Mouse (Mus musculus) neural tube, embryonic 11.5 days (tissue): Measurements from ENCODE around the gene Mtr. TPM values are rescaled to one million over a fixed set of nuclear protein-coding genes. Genes with fewer than 3 reads are reported as not detected.

Source experiments
- ATAC-seq: fragments of 200-750 bp; cut with Nextera tagmentation; 2 replicates; pipeline ENCODE4 v1.8.0; 2017; ENCODE audit warnings: moderate number of reproducible peaks, mild to moderate bottlenecking, moderate TSS enrichment, moderate library complexity; ENCODE audit not compliant: insufficient read depth, low FRiP score, low TSS enrichment
- DNase-seq: peaks from one replicate; pipeline ENCODE4 v3.0.0-alpha.2; 2015; ENCODE audit warnings: low spot score
- H3K27ac ChIP-seq: fragments of 300-500 bp; sonication (generic); 2 replicates; pipeline ENCODE4 v1.5.1; 2014; ENCODE audit warnings: low read depth, mild to moderate bottlenecking, low read length
- H3K27me3 ChIP-seq: fragments of 300-500 bp; sonication (generic); 2 replicates; pipeline ENCODE4 v1.6.1; 2014; ENCODE audit warnings: mild to moderate bottlenecking, low read length, mixed read lengths; ENCODE audit not compliant: control insufficient read depth, insufficient read depth
- H3K36me3 ChIP-seq: fragments of 300-500 bp; sonication (generic); 2 replicates; pipeline ENCODE4 v1.6.1; 2014; ENCODE audit warnings: mild to moderate bottlenecking, low read length, moderate library complexity, mixed read lengths; ENCODE audit not compliant: control insufficient read depth, insufficient read depth
- H3K4me1 ChIP-seq: fragments of 300-500 bp; sonication (generic); 2 replicates; pipeline ENCODE4 v1.6.1; 2014; ENCODE audit warnings: low read length, mixed read lengths; ENCODE audit not compliant: control insufficient read depth, insufficient read depth
- H3K4me2 ChIP-seq: fragments of 300-500 bp; sonication (generic); 2 replicates; pipeline ENCODE4 v1.6.1; 2014; ENCODE audit warnings: low read depth, mild to moderate bottlenecking, moderate library complexity
- H3K4me3 ChIP-seq: fragments of 300-500 bp; sonication (generic); 2 replicates; pipeline ENCODE4 v1.5.1; 2014; ENCODE audit warnings: low read depth, low read length
- H3K9ac ChIP-seq: fragments of 300-500 bp; sonication (generic); 2 replicates; pipeline ENCODE4 v1.6.1; 2014; ENCODE audit warnings: mild to moderate bottlenecking, low read length
- H3K9me3 ChIP-seq: fragments of 300-500 bp; sonication (generic); 2 replicates; pipeline ENCODE4 v1.6.1; 2016; ENCODE audit warnings: low read length; ENCODE audit not compliant: control insufficient read depth
- WGBS: fragments of 180-500 bp; shearing (Covaris S2); extraction: QIAGEN DNeasy Blood & Tissue Kit; methylation state at CpG from one replicate; pipeline ENCODE4 v1.1.7; 2014; 5-methylcytosine and 5-hydroxymethylcytosine counted together
- polyA plus RNA-seq: library from polyadenylated mRNA; unstranded; fragments of >200 nt; fragmentation: Nextera tagmentation; extraction: Ambion mirVana; gene quantifications from 2 replicates; pipeline ENCODE4 v1.2.1, GENCODE M21; 2014

Mtr gene
- polyA plus RNA-seq, 1 experiment from 2014 or later: 16.3 TPM

DNA sequence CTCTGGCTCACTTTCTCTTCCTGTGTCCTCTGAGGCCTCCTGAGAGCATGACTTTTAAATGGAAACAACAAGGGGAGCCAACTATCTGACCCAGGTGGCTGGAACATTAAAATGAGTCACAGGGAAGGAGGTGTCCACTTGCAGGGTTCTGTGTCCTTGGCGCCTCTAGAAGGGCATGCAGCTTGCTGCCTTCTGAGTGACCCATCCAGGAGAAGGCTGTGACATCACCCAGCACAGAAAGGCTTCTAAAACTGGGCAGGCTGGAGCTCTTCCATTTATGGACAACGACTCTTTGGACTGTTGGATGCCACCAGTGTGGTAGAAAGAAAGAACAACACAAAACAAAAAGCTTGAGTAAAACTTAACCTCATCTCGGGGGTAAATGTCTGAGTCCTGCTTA is 25.9 kb upstream of the Mtr start:
- no peak overlapping the region for H3K4me3 ChIP-seq
- H3K27me3 ChIP-seq: no peaks in the 10 kb centered on the region
- DNase-seq: no peak
- ATAC-seq: no peak
- no peak overlapping the region for H3K4me2 ChIP-seq
- H3K9ac ChIP-seq: no peak overlapping the region
- WGBS: 88% methylated on average over 3 of the region's 3 CpGs
- no peaks in the 10 kb centered on the region for H3K4me1 ChIP-seq
- H3K9me3 ChIP-seq: no peaks in the 10 kb centered on the region
- no peak overlapping the region for H3K27ac ChIP-seq
- no peaks in the 10 kb centered on the region for H3K36me3 ChIP-seq

DNA sequence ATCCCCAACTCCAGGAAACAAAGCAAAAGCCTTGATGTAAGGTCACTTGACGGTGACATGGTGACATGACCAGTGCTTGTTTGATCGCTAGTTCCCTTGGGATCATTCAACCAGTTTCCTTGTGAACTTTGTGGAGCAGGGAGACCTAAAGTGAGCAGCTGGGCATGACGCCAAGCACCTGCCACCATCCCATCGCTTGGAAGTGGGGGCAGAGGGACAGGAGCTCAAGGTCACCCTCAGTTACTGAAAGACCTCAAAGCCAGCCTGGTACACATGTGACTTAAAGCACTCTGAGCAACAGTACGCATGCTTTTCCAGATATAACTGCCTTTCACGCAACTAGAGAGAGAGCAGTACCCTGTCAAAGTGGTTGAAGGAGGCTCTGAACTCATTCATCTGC is 16.8 kb upstream of the Mtr start:
- H3K27ac ChIP-seq: no peak overlapping the region
- no peaks in the 10 kb centered on the region for H3K4me1 ChIP-seq
- H3K36me3 ChIP-seq: no peaks in the 10 kb centered on the region
- no peak overlapping the region for H3K4me2 ChIP-seq
- H3K9me3 ChIP-seq: no peaks in the 10 kb centered on the region
- no peak for ATAC-seq
- H3K9ac ChIP-seq: no peak overlapping the region
- no peak overlapping the region for H3K4me3 ChIP-seq
- 86% methylated on average over 6 of the region's 6 CpGs for WGBS
- H3K27me3 ChIP-seq: no peaks in the 10 kb centered on the region
- no peak for DNase-seq

DNA sequence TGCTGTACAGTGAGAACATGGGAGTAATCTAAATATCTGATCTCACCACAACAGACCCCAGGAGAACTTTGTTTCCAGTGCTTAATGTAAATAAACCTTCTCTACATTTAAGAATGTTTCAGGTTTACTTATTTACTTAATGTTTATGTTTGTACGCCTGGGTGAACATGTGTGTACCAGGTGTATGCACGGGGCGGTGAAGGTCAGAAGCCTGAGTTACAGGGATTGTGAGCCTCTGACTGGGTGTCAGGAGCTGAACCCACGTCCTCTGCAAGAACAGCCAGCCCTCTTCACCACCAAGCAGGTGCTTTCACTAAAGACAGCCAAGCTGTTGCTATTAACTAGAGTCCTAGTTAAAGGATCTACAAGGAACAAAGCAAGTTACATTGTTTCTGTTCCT is 16.3 kb upstream of the Mtr start:
- WGBS: 91% methylated on average over 4 of the region's 4 CpGs
- no peak for ATAC-seq
- Histone ChIP-seq H3K4me1 (no peaks in the 10 kb centered on the region), H3K36me3 (no peaks in the 10 kb centered on the region), H3K27ac (no peak overlapping the region), H3K27me3 (no peaks in the 10 kb centered on the region), H3K4me3 (no peak overlapping the region), H3K9me3 (no peaks in the 10 kb centered on the region), H3K9ac (no peak overlapping the region), H3K4me2 (no peak overlapping the region)
- DNase-seq: no peak

DNA sequence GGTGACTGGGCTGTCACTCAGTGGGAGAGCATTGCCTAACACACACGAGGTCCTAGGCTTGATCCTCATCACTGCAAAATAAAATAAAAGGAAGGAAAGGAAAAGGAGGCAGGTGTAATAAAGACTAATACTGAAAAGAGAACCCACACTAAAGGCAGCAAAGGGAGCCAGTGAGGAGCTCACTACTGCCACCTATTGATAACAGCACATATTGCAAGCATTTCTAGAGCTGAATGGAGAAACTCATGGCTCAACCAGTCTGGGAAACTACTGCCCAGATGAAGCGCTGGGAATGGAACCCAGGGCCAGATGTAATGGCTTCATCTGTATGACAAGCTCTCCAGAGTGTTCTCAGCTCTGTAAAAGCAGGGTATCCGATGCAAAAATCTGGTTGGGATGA is 15.0 kb upstream of the Mtr start:
- Histone ChIP-seq H3K27ac (no peak overlapping the region), H3K4me1 (no peaks in the 10 kb centered on the region), H3K4me3 (no peak overlapping the region), H3K9me3 (no peaks in the 10 kb centered on the region), H3K36me3 (no peaks in the 10 kb centered on the region), H3K4me2 (no peak overlapping the region), H3K27me3 (no peaks in the 10 kb centered on the region), H3K9ac (no peak overlapping the region)
- no peak for DNase-seq
- WGBS: 51% methylated on average over 3 of the region's 3 CpGs
- no peak for ATAC-seq

DNA sequence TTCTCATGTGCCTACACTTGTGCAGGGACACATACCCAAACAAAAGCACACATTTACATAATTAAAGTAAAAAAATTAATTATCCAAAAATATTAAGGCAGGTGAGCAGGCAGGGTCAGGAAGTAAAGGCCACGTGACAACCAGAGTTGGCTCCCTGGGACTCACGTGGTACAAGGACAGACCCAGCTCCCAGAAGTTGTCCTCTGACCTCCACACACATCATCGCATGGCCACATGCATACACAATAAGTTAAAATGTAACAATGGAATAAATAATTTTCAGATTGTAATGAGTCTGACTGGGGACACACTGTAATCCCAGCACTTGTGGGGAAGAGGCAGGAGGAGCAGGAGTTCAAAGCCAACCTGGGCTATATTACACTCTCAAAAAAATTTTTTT is 10.1 kb upstream of the Mtr start:
- Histone ChIP-seq H3K9ac (no peak overlapping the region), H3K27ac (no peak overlapping the region), H3K9me3 (no peaks in the 10 kb centered on the region), H3K4me3 (no peak overlapping the region), H3K4me1 (no peaks in the 10 kb centered on the region), H3K36me3 (no peaks in the 10 kb centered on the region), H3K27me3 (no peaks in the 10 kb centered on the region), H3K4me2 (no peak overlapping the region)
- no peak for ATAC-seq
- WGBS: 98% methylated on average over 3 of the region's 3 CpGs
- no peak for DNase-seq

DNA sequence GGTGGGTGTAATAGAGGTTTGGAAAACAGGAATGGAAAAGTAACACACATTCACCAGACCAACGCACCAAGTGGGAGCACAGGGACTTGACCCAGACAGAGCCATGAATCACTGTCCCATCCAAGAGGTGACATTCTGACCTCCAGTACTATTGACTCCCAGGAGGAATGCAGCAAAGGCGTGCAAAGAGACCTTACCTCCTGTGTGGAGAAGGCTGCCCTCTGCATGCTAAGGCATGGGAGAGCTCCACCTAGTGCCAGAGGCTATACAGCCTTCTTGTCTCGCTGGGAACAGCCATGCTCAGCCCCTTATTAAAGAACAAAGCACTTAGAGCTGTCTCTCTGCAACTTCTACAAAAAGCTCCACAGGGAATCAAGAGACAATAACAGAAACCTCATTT is 9.2 kb upstream of the Mtr start:
- DNase-seq: no peak
- Histone ChIP-seq H3K4me3 (no peak overlapping the region), H3K9me3 (no peaks in the 10 kb centered on the region), H3K4me2 (no peak overlapping the region), H3K27me3 (no peaks in the 10 kb centered on the region), H3K4me1 (no peaks in the 10 kb centered on the region), H3K9ac (no peak overlapping the region), H3K27ac (no peak overlapping the region), H3K36me3 (no peaks in the 10 kb centered on the region)
- ATAC-seq: no peak
- 38% methylated on average over 3 of the region's 3 CpGs for WGBS

DNA sequence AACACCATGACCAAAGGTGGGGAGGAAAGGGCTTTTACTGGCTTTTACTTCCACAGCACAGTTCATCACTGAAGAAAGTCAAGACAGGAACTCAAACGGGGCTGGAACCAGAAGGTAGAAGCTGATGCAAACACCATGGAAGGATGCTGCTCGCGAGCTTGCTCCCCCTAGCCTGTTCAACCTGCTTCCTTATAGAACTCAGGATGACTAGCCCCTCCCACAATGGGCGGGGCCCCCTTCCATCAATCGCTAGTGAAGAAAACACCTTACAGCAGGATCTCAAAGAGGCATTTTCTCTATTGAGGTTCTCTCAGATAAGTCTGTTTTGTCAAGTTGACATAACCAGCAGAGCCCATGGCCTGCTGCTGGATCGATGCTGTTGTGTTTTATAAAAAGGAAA is 6.1 kb upstream of the Mtr start:
- Histone ChIP-seq H3K4me1 (no peaks in the 10 kb centered on the region), H3K9me3 (no peaks in the 10 kb centered on the region), H3K27me3 (no peaks in the 10 kb centered on the region), H3K9ac (no peak overlapping the region), H3K4me3 (no peak overlapping the region), H3K27ac (no peak overlapping the region), H3K4me2 (no peak overlapping the region), H3K36me3 (no peaks in the 10 kb centered on the region)
- 77% methylated on average over 6 of the region's 6 CpGs for WGBS
- no peak for ATAC-seq
- DNase-seq: no peak

DNA sequence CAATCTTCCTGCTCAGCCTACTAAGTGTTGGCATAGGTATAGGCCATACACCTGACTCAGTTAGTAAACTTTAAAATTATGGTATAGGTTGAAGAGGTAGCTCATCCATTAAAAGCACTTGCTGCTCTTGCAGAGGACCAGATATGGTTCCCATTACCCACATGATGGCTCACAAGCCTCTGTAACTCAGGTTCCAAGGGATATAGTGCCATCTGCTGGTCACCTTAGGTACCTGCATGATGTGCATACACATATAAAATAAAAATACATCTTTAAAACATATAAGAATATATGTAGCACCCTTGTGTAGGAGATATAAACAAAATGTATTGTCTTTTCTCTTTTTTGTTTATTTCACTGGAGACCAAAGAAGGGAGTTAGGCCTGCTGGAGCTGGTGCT is 3.6 kb upstream of the Mtr start:
- peaks cover 7% of the 10 kb centered on the region; the same call in 1 of the 2 replicates for H3K4me1 ChIP-seq
- no peak overlapping the region for H3K4me3 ChIP-seq
- no peaks in the 10 kb centered on the region for H3K9me3 ChIP-seq
- H3K27me3 ChIP-seq: no peaks in the 10 kb centered on the region
- H3K36me3 ChIP-seq: no peaks in the 10 kb centered on the region
- ATAC-seq (no peak), DNase-seq (no peak)
- no peak overlapping the region for H3K9ac ChIP-seq
- H3K4me2 ChIP-seq: no peak overlapping the region
- H3K27ac ChIP-seq: no peak overlapping the region

DNA sequence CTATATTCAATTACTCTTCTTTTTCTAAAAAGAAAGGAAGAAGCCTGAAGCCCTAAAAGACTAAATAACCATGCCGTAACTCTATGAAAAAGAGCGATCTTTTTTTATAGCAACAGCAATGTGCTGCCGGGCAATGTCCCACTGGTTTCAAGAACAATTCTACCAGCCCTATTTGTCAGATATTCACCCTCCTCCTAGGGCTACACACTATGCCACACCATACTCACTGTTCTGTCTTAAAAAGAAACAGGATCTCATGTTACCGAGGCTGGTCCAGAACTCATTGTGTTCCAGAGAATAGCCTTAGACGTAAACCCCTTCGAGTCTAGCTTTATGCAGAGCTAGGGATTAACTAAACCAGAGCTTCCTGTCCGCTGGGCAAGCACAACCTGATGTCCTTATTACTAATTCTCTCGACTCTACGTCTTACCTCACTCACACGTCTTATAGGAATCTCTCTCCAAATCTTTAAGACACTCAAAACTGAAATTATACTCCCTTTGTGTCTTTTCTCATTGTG is 982 bp downstream of the Mtr start:
- Histone ChIP-seq H3K4me3 (peak overlapping the region; percentile 82), H3K4me2 (peak overlapping the region; percentile 68), H3K27ac (no peak overlapping the region), H3K9me3 (no peaks in the 10 kb centered on the region), H3K4me1 (peaks cover 10% of the 10 kb centered on the region; the same call in 1 of the 2 replicates), H3K36me3 (no peaks in the 10 kb centered on the region), H3K27me3 (no peaks in the 10 kb centered on the region), H3K9ac (peak overlapping the region; percentile 83)
- ATAC-seq (no peak), DNase-seq (no peak)
- 13% methylated on average over 10 of the region's 10 CpGs for WGBS
